Mouse (Mus musculus) small intestine, adult 2 months (tissue): ENCODE measurements around the gene Mitf. TPM values are rescaled to one million over a fixed set of nuclear protein-coding genes. Genes with fewer than 3 reads are reported as not detected.

Source experiments
- H3K27ac ChIP-seq: fragments of 200-500 bp; 2 replicates; pipeline ENCODE4 v1.5.1; 2012; ENCODE audit warnings: low read depth, low read length, control low read depth, inconsistent platforms; ENCODE audit not compliant: insufficient read depth
- H3K27me3 ChIP-seq: fragments of 200-500 bp; 2 replicates; pipeline ENCODE4 v1.6.1; 2012; ENCODE audit warnings: mild to moderate bottlenecking, moderate library complexity, low read length, inconsistent platforms; ENCODE audit not compliant: control insufficient read depth, insufficient read depth
- H3K36me3 ChIP-seq: fragments of 200-500 bp; 2 replicates; pipeline ENCODE4 v1.6.1; 2012; ENCODE audit warnings: mild to moderate bottlenecking, low read length, control low read depth, inconsistent platforms; ENCODE audit not compliant: control insufficient read depth, insufficient read depth
- H3K4me1 ChIP-seq: fragments of 200-500 bp; 2 replicates; pipeline ENCODE4 v1.6.1; 2012; ENCODE audit warnings: low read length, inconsistent platforms, mixed read lengths; ENCODE audit not compliant: control insufficient read depth, insufficient read depth, insufficient read length
- H3K4me3 ChIP-seq: fragments of 200-500 bp; 2 replicates; pipeline ENCODE4 v1.5.1; 2012; ENCODE audit warnings: low read depth, mild to moderate bottlenecking, control low read depth, inconsistent platforms, low read length, moderate library complexity
- CTCF ChIP-seq: fragments of 200-500 bp; IDR thresholded peaks from 2 replicates; pipeline ENCODE4 v1.5.1; 2012; ENCODE audit warnings: low read depth, mild to moderate bottlenecking, control low read depth, inconsistent platforms, low read length, moderate library complexity, mixed read lengths; ENCODE audit not compliant: insufficient replicate concordance, insufficient read length; ENCODE audit errors: extremely low read depth
- POLR2A ChIP-seq: fragments of 200-500 bp; IDR thresholded peaks from 2 replicates; pipeline ENCODE4 v1.6.1; 2012; ENCODE audit warnings: low read depth, mild to moderate bottlenecking, control low read depth, inconsistent platforms, low read length, moderate library complexity
- WGBS: fragments of 180-500 bp; shearing (Covaris S2); methylation state at CpG from one replicate; pipeline ENCODE4 v1.1.7; 2018; 5-methylcytosine and 5-hydroxymethylcytosine counted together
- polyA plus RNA-seq: library from polyadenylated mRNA; depleted of rRNA; stranded (reverse); fragments of >200 nt; gene quantifications from 2 replicates; pipeline ENCODE4 v1.2.3, GENCODE M21; 2012

The Mitf gene
- polyA plus RNA-seq, 1 experiment: 0.63 TPM

DNA sequence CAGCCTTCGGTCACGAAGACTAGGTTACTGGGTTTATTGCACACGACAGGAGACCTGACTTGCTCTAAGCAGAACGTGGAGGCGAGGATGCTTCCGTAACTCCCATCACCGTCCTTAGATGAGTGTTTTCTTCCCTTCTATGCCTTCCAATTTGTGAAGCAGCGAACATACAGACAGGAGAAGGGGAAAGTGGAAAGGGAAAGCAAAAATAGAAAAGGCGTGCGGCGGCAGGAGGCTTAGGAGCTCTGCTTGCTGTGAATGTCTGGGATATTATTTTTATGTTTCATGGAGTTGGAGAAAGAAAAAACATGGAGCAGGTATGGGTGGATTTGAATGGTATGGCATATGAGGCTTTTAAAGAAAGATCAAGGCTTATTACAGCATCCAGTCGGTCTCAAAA is 186.7 kb downstream of the Mitf start:
- TF ChIP-seq POLR2A: no peak
- no peak for TF ChIP-seq CTCF
- Histone ChIP-seq H3K4me1 (no peaks in the 10 kb centered on the region), H3K4me3 (no peak overlapping the region), H3K36me3 (no peaks in the 10 kb centered on the region), H3K27ac (no peak overlapping the region), H3K27me3 (no peaks in the 10 kb centered on the region)
- 91% methylated on average over 12 of the region's 12 CpGs for WGBS

GRCm38 (mm10) chr6:97995606-97996307 is 188.9 kb downstream of the Mitf start:
- Histone ChIP-seq H3K27ac (no peak overlapping the region), H3K27me3 (no peaks in the 10 kb centered on the region), H3K4me1 (no peaks in the 10 kb centered on the region), H3K4me3 (no peak overlapping the region), H3K36me3 (no peaks in the 10 kb centered on the region)
- WGBS: 46% methylated on average over 11 of the region's 11 CpGs
- TF ChIP-seq CTCF (no peak), POLR2A (no peak)

DNA sequence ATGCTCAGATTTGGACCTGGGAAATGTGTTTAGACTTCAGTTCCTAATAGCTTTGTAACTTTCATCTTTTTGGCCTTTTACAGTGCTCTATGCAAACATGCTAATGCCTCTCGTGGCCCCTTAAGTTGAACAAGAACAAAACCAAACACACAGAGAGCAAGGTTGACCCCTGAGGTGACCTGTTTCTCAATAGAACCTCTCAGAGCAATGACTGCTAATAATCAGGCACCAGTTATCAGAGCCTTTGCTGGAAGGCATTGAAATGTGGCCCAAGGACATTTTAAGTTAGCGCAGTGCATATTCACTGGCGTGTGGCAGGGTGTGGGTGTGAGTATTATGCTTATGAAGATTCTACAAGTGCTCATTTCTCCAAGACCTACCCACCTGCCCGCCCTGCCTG is 194.7 kb downstream of the Mitf start:
- Histone ChIP-seq H3K27me3 (no peaks in the 10 kb centered on the region), H3K4me1 (no peaks in the 10 kb centered on the region), H3K4me3 (no peak overlapping the region), H3K36me3 (no peaks in the 10 kb centered on the region), H3K27ac (no peak overlapping the region)
- WGBS: 45% methylated on average over 4 of the region's 4 CpGs
- TF ChIP-seq CTCF: no peak
- TF ChIP-seq POLR2A: no peak

- Histone ChIP-seq H3K27me3 (no peaks in the 10 kb centered on the region), H3K4me3 (no peak overlapping the region), H3K36me3 (no peaks in the 10 kb centered on the region), H3K4me1 (no peaks in the 10 kb centered on the region), H3K27ac (no peak overlapping the region)
- 14% methylated on average over 3 of the region's 3 CpGs for whole genome bisulfite sequencing
- TF ChIP-seq CTCF: no peak
- no peak for TF ChIP-seq POLR2A
These were observed 196.3 kb downstream of the Mitf start for GRCm38 (mm10) chr6:98003114-98003513.

GRCm38 (mm10) chr6:98005566-98005965 is 198.7 kb downstream of the Mitf start:
- no peaks in the 10 kb centered on the region for H3K27me3 ChIP-seq
- H3K4me1 ChIP-seq: no peaks in the 10 kb centered on the region
- H3K4me3 ChIP-seq: no peak overlapping the region
- TF ChIP-seq CTCF: peak; percentile 40; the same call in 1 of the 2 replicates
- no peak for TF ChIP-seq POLR2A
- no peaks in the 10 kb centered on the region for H3K36me3 ChIP-seq
- 73% methylated on average over 1 of the region's 1 CpGs for WGBS
- H3K27ac ChIP-seq: no peak overlapping the region

DNA sequence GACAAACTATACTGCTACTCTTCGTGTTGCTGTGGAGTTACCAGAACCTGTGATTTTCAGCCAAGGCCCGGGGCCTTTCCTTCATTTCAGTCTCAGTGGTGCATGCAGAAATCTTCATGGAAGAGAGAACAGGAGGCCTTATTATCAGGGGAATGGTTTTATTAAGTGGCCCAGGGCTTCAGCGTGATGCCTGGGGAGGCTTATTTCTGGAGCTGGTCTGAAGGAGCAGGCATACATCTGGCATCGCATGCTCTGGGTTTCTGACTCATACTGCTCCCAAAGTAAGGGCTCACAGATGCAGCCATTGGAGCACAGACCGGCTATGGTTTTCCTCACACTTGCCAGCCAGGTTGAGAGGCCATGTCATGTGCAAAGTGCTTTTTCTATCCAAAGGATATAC is 208.2 kb downstream of the Mitf start:
- WGBS: 89% methylated on average over 5 of the region's 5 CpGs
- H3K4me1 ChIP-seq: no peaks in the 10 kb centered on the region

DNA sequence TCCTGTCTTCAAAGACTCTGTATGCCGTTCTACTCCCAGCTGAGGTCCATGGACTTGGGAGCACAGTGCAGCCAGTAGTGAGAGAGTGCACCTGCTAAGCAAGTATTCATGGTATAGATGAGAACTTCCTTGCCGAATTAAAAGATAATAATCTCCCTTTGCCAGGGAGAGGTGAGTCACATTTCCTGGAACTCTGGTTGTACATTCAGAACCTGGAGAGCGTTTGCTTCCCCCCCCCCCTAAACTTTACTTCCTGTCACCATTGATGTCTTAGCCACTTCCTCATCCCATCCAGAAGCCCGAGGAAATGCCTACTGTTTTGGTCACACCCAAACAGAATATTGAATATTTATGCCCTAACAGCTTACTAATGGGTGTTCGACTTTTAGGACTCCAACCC is 209.0 kb downstream of the Mitf start:
- Histone ChIP-seq H3K4me1 (no peaks in the 10 kb centered on the region), H3K27me3 (no peaks in the 10 kb centered on the region), H3K4me3 (no peak overlapping the region), H3K27ac (no peak overlapping the region), H3K36me3 (no peaks in the 10 kb centered on the region)
- 43% methylated on average over 5 of the region's 5 CpGs for WGBS
- TF ChIP-seq CTCF (no peak), POLR2A (no peak)

More for the DNA sequence above, 208.2 kb downstream of the Mitf start:
- Histone ChIP-seq H3K27me3 (no peaks in the 10 kb centered on the region), H3K36me3 (no peaks in the 10 kb centered on the region), H3K4me3 (no peak overlapping the region), H3K27ac (no peak overlapping the region)
- TF ChIP-seq CTCF (no peak), POLR2A (no peak)
